Mouse (Mus musculus) T-cell, adult 2 months (primary cell): ENCODE measurements around the gene Cln3.

Source experiments
- DNase-seq: peaks from one replicate; pipeline ENCODE4 v3.0.0; 2022; ENCODE audit warnings: low spot score

Gene Cln3

GRCm38 (mm10) chr7:126594862-126595561 is 9.4 kb upstream of the Cln3 start, which contains the start of gene Il27:
Il27 (minus strand) TSS chr7:126594941.
- no peak for DNase-seq

GRCm38 (mm10) chr7:126587779-126588178 is 2.2 kb upstream of the Cln3 start:
- no peak for DNase-seq

- no peak for DNase-seq
These were observed 1.2 kb upstream of the Cln3 start for GRCm38 (mm10) chr7:126586839-126587238.

- DNase-seq, result peak; percentile 57
These were observed 1.1 kb downstream of the Cln3 start, which contains the start of gene Apobr for GRCm38 (mm10) chr7:126584506-126584977. Apobr (plus strand) TSS chr7:126584942.

GRCm38 (mm10) chr7:126583761-126584160 is 1.9 kb downstream of the Cln3 start:
- no peak for DNase-seq

- peak; percentile 83 for DNase-seq
These were observed 2.3 kb downstream of the Cln3 start for GRCm38 (mm10) chr7:126583251-126583709.

- DNase-seq, result no peak
These were observed 2.9 kb downstream of the Cln3 start for GRCm38 (mm10) chr7:126582759-126583158.

GRCm38 (mm10) chr7:126581661-126582060 is 4.0 kb downstream of the Cln3 start:
- DNase-seq, result no peak

- DNase-seq, result peak; percentile 39
These were observed 6.4 kb downstream of the Cln3 start for GRCm38 (mm10) chr7:126579172-126579571.

- DNase-seq, result peak; percentile 47
These were observed 8.7 kb downstream of the Cln3 start for GRCm38 (mm10) chr7:126576946-126577345.

GRCm38 (mm10) chr7:126566094-126566765 is 19.4 kb downstream of the Cln3 start, which contains the start of gene Eif3c:
Eif3c (minus strand) TSS chr7:126566411.
- DNase-seq, result peak; percentile 89

- no peak for DNase-seq
These were observed 19.9 kb downstream of the Cln3 start for GRCm38 (mm10) chr7:126565693-126566092.

- DNase-seq, result no peak
These were observed 29.0 kb downstream of the Cln3 start for GRCm38 (mm10) chr7:126556635-126557034.

- peak; percentile 30 for DNase-seq
These were observed 30.8 kb downstream of the Cln3 start for GRCm38 (mm10) chr7:126554796-126555195.

- no peak for DNase-seq
These were observed 40.0 kb downstream of the Cln3 start for GRCm38 (mm10) chr7:126545631-126546030.

- no peak for DNase-seq
These were observed 44.0 kb downstream of the Cln3 start for GRCm38 (mm10) chr7:126541661-126542060.

GRCm38 (mm10) chr7:126537820-126538585 is 47.6 kb downstream of the Cln3 start:
- DNase-seq, result peak; percentile 43

- DNase-seq, result no peak
These were observed 49.2 kb downstream of the Cln3 start for GRCm38 (mm10) chr7:126536466-126536865.

- no peak for DNase-seq
These were observed 49.9 kb downstream of the Cln3 start for GRCm38 (mm10) chr7:126535766-126536165.

- no peak for DNase-seq
These were observed 52.2 kb downstream of the Cln3 start for GRCm38 (mm10) chr7:126533434-126533833.

GRCm38 (mm10) chr7:126528166-126528577 is 57.4 kb downstream of the Cln3 start:
- DNase-seq, result peak; percentile 47

GRCm38 (mm10) chr7:126523316-126523715 is 62.3 kb downstream of the Cln3 start:
- no peak for DNase-seq
